Mouse (Mus musculus) CH12.LX (cell line): ENCODE data around the gene Slc10a7.

Experiments
- CHD1 ChIP-seq: IDR thresholded peaks from 2 replicates; pipeline ENCODE4 v1.6.1; 2012; ENCODE audit warnings: low read depth, low read length, improper control_type of control experiment, inconsistent platforms
- CTCF ChIP-seq, 2 experiments: IDR thresholded peaks in 1 of 2; conservative IDR thresholded peaks in 1 of 2; 2 replicates each; pipeline ENCODE4 v1.5.1; 2011 to 2012; ENCODE audit warnings: low read depth in 2 of 2, low read length in 2 of 2, improper control_type of control experiment in 1 of 2, inconsistent platforms in 1 of 2, mild to moderate bottlenecking in 1 of 2, moderate library complexity in 1 of 2
- E2F4 ChIP-seq: IDR thresholded peaks from 2 replicates; pipeline ENCODE4 v1.6.1; 2011; ENCODE audit warnings: low read depth, low read length, improper control_type of control experiment; ENCODE audit not compliant: insufficient replicate concordance
- HCFC1 ChIP-seq: IDR thresholded peaks from 2 replicates; pipeline ENCODE4 v1.6.1; 2012; ENCODE audit warnings: low read depth, mild to moderate bottlenecking, inconsistent platforms, low read length, improper control_type of control experiment
- JUND ChIP-seq: conservative IDR thresholded peaks from 2 replicates; pipeline ENCODE4 v1.6.1; 2011; ENCODE audit warnings: low read depth, low read length, improper control_type of control experiment
- KAT2A ChIP-seq: IDR thresholded peaks from 2 replicates; pipeline ENCODE4 v1.6.1; 2012; ENCODE audit warnings: low read length, improper control_type of control experiment, inconsistent platforms; ENCODE audit not compliant: insufficient replicate concordance
- NRF1 ChIP-seq: IDR thresholded peaks from 2 replicates; pipeline ENCODE4 v1.6.1; 2014; ENCODE audit warnings: low read depth, mild to moderate bottlenecking, inconsistent platforms, low read length, improper control_type of control experiment, moderate library complexity
- POLR2A ChIP-seq: IDR thresholded peaks from 2 replicates; pipeline ENCODE4 v1.6.1; 2011; ENCODE audit warnings: low read depth, mild to moderate bottlenecking, improper control_type of control experiment, low read length
- POLR2AphosphoS2 ChIP-seq: IDR thresholded peaks from 2 replicates; pipeline ENCODE4 v1.6.1; 2011; ENCODE audit warnings: low read depth, low read length, improper control_type of control experiment
- RAD21 ChIP-seq: IDR thresholded peaks from 2 replicates; pipeline ENCODE4 v1.6.1; 2011; ENCODE audit warnings: low read depth, mild to moderate bottlenecking, low read length, improper control_type of control experiment, moderate library complexity
- RCOR1 ChIP-seq: conservative IDR thresholded peaks from 2 replicates; pipeline ENCODE4 v1.6.1; 2012; ENCODE audit warnings: low read depth, mild to moderate bottlenecking, inconsistent platforms, low read length, improper control_type of control experiment
- TBP ChIP-seq: conservative IDR thresholded peaks from 2 replicates; pipeline ENCODE4 v1.6.1; 2011; ENCODE audit warnings: low read depth, low read length, improper control_type of control experiment
- USF1 ChIP-seq: IDR thresholded peaks from 2 replicates; pipeline ENCODE4 v1.6.1; 2014; ENCODE audit warnings: low read depth, mild to moderate bottlenecking, inconsistent platforms, low read length, improper control_type of control experiment
- ZC3H11A ChIP-seq: IDR thresholded peaks from 2 replicates; pipeline ENCODE4 v1.6.1; 2012; ENCODE audit warnings: low read depth, mild to moderate bottlenecking, inconsistent platforms, low read length, improper control_type of control experiment

DNA sequence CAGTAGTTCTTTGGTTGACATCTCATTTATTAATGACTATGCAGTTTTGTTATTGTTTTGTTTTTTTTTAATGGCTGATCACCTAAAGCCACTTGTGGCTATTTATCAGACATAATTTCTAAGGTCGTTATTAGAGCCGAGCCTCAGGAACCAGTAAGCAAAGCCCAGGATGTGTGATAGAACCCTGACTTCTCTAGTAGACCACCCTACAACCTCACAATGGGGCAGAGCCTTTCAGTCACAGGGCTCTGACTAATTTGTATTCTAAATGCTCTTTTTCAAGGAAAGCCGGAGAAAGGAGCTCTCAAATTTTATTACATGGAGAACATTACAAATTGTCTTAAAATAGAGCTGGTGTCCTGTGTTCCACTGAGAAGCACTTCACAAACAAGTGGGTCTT, 124.9 kb downstream of the Slc10a7 start:
- TF ChIP-seq ZC3H11A (no peak), E2F4 (no peak), CTCF (conservative IDR thresholded peaks at IDR 0.05 in 1 of 2, IDR thresholded peaks at IDR 0.05 in 1 of 2; ENCODE audit: low read depth in 2 of 2, low read length in 2 of 2) (no peak), RAD21 (no peak), POLR2A (no peak), KAT2A (no peak), HCFC1 (no peak), CHD1 (no peak), RCOR1 (no peak), TBP (no peak), USF1 (no peak), POLR2AphosphoS2 (no peak), JUND (no peak), NRF1 (no peak)
